Mouse (Mus musculus) T-cell, adult 66 days (primary cell): Measurements from ENCODE around the gene Coa7. TPM values are rescaled to one million over a fixed set of nuclear protein-coding genes. Genes with fewer than 3 reads are reported as not detected.

Experiments used
- total RNA-seq, 2 experiments: library from RNA; stranded (reverse); gene quantifications; 3 replicates in 1 of 2; 4 replicates in 1 of 2; pipeline ENCODE4 v1.2.4; 2023

The Coa7 gene
- total RNA-seq = 10 to 100 TPM; 20.5 to 21.4 TPM

DNA sequence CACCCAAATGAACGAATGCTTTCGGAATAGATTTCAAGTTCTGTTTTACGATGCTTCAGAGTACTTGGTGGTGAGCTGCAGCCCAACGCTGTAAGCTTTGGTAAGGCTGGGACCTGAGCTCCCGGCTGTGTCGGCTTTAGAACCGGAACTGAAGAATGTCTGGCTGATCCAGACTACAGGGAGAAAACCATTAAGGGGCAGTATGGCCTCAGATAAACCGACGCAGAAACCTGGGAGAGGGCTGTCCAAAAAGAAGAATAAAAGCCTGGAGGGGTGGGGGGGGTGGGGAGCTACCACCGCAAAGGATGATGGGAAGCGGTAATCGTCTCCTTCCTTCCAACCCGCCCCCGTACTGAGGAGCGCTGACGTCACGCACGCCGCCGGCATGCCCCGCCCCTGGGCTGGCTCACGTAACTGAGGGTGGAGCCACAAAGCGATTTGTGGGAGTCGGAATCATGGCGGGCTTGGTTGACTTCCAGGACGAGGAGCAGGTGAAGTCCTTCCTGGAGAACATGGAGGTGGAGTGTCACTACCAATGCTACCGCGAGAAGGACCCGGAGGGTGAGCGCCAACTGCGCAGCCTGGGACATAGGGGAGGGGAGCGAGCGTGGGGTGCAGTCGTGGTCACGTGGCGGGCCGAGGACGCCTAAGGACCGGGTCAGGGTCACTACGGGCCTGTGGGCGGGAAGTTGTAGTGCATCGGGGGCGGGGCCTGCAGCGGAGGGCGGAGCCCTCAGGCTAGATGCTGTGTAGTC, at the start of gene Coa7:
Coa7 (plus strand) TSS at position 411 of the 755 bp plus-strand sequence.

DNA sequence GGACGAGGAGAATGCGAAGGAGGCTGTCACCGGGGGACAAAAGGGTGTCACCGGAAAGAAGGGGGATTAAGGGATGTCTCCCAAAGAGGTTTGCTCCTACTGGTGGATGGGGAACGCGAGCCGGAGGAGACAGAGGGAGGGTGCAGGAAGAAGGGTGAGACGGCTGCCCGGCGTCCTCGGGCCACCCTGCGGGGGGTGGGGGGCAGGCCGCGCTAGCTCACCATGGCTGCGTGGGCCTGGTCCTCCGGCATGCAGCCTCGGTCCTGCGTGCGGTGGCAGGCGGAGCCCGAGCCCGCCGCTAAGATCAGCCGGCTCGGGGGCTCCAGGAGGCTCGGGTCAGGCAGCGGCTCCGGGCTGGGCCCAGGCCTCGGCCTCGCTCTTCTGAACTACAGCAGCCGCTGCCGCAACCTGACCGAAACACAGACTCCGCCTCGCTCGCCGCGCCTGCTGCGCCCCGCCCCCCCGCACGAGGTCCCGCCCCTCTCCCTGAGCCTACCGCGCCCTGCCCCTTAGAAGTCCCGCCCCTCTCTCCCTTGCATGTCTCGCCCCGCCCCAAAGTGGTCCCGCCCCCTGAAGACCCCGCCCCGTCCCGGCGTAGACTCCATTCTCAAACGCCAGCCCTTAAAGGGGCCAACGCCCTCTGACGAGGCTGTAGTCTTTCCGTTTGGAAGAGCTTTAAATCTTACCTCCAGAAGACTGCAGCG, 27.1 kb upstream of the Coa7 start, which contains the start of gene Zyg11b:
Zyg11b (minus strand) TSS at position 427 of the 704 bp plus-strand sequence.

DNA sequence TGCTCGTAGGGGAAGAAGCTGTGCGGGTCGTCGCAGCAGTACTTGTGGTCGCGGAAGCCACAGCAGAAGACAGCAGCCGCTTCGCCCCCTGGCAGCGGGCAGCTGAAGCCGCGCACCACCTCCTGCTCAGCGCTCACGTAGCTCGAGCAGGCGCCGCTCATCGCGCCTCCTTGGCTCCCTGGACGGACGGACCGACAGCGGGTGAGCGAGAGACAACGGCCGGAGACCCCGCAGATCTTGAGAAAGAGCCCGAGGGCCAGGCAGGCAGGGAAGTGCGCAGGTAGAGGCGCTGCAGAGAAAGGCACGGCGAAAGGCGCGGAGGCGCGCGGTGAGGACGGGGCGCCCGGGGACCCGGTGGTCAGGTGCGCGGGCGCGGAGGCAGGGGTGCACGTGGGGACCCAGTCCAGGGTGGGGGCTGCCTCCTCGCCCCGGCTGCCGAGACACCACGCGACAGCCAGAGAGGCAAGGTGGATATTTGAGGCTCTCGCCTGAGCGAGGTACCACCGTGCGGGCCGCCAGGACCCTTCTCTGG, 55.3 kb downstream of the Coa7 start, which contains the start of gene Shisal2a:
Shisal2a (minus strand) TSS at position 167 of the 532 bp plus-strand sequence.

Other genes starting within 250 kb of the Coa7 start
- 1 to 10 TPM in 1 of 2 experiments, under 1 TPM in 1; 0.80 to 3.6 TPM for gene Podn, start 231.7 kb upstream of the Coa7 start, total RNA-seq
- 100 to 1,000 TPM; 109 to 128 TPM for gene Scp2, start 183.1 kb upstream of the Coa7 start, total RNA-seq
- 1 to 10 TPM in 1 of 2 experiments, under 1 TPM in 1; 0.74 to 1.1 TPM for gene Echdc2, start 162.7 kb upstream of the Coa7 start, total RNA-seq
- under 1 TPM in 1 of 2 experiments, not detected in 1; 0.47 TPM for gene Zyg11a, start 110.1 kb upstream of the Coa7 start, total RNA-seq
- gene Zyg11b, start 27.0 kb upstream of the Coa7 start, total RNA-seq = 10 to 100 TPM; 41.3 to 43.7 TPM
- not detected for gene Shisal2a, start 55.2 kb downstream of the Coa7 start, total RNA-seq
- under 1 TPM in 1 of 2 experiments, not detected in 1; 0.44 TPM for gene Gpx7, start 78.8 kb downstream of the Coa7 start, total RNA-seq
- 100 to 1,000 TPM; 168 to 176 TPM for gene Tut4, start 131.3 kb downstream of the Coa7 start, total RNA-seq